Mouse (Mus musculus) layer of hippocampus, adult 9-10 months (tissue): ENCODE data around the gene Slc25a33.
"Not testable (repeated sequence)": the region's sequence is repeated elsewhere in the genome, so short reads cannot be mapped to it uniquely, and the experiment has no call there.

ENCODE experiments used
- DNase-seq: peaks from one replicate; pipeline ENCODE4 v3.0.0; 2022; ENCODE audit warnings: low spot score

Gene Slc25a33

GRCm38 (mm10) chr4:149758423-149758822, 15.7 kb downstream of the Slc25a33 start:
- DNase-seq, result no peak

GRCm38 (mm10) chr4:149756546-149756945, 17.5 kb downstream of the Slc25a33 start:
- DNase-seq, result not testable (repeated sequence)

- no peak for DNase-seq
Measured at GRCm38 (mm10) chr4:149752836-149753235, 21.2 kb downstream of the Slc25a33 start.

GRCm38 (mm10) chr4:149752124-149752799, 21.8 kb downstream of the Slc25a33 start:
- DNase-seq, result no peak

- DNase-seq, result no peak
Measured at GRCm38 (mm10) chr4:149750671-149751070, 23.4 kb downstream of the Slc25a33 start.

GRCm38 (mm10) chr4:149749663-149750015, 24.4 kb downstream of the Slc25a33 start:
- not testable (repeated sequence) for DNase-seq

GRCm38 (mm10) chr4:149749003-149749662, 24.9 kb downstream of the Slc25a33 start:
- no peak for DNase-seq

GRCm38 (mm10) chr4:149744119-149744518, 30.0 kb downstream of the Slc25a33 start:
- no peak for DNase-seq

- DNase-seq, result no peak
Measured at GRCm38 (mm10) chr4:149742011-149742530, 32.0 kb downstream of the Slc25a33 start.

- no peak for DNase-seq
Measured at GRCm38 (mm10) chr4:149740301-149740700, 33.8 kb downstream of the Slc25a33 start.

- no peak for DNase-seq
Measured at GRCm38 (mm10) chr4:149739478-149739877, 34.6 kb downstream of the Slc25a33 start.

- DNase-seq, result peak; percentile 88
Measured at GRCm38 (mm10) chr4:149737383-149738324, 36.4 kb downstream of the Slc25a33 start, which contains the start of gene Tmem201. TSS of gene Tmem201 (minus strand) at chr4:149738044.

- DNase-seq, result no peak
Measured at GRCm38 (mm10) chr4:149736581-149736980, 37.5 kb downstream of the Slc25a33 start.

- no peak for DNase-seq
Measured at GRCm38 (mm10) chr4:149735624-149736250, 38.3 kb downstream of the Slc25a33 start.

GRCm38 (mm10) chr4:149734730-149735475, 39.2 kb downstream of the Slc25a33 start:
- DNase-seq, result no peak

- DNase-seq, result no peak
Measured at GRCm38 (mm10) chr4:149734246-149734645, 39.8 kb downstream of the Slc25a33 start.

- no peak for DNase-seq
Measured at GRCm38 (mm10) chr4:149733748-149734147, 40.3 kb downstream of the Slc25a33 start.

GRCm38 (mm10) chr4:149732800-149733199, 41.3 kb downstream of the Slc25a33 start:
- DNase-seq, result no peak

GRCm38 (mm10) chr4:149732313-149732712, 41.8 kb downstream of the Slc25a33 start:
- no peak for DNase-seq

- no peak for DNase-seq
Measured at GRCm38 (mm10) chr4:149730827-149731226, 43.2 kb downstream of the Slc25a33 start.

GRCm38 (mm10) chr4:149728810-149729209, 45.3 kb downstream of the Slc25a33 start:
- DNase-seq, result no peak
